Mouse (Mus musculus): ENCODE measurements at regions not wholly inside any gene's neighbourhood (a gene's known extent, or its start where the extent isn't known, plus 50 kb on each side); places are given as distances from the start of the nearest gene placed in this dataset.

- WGBS: 54% methylated on average over 4 of the region's 4 CpGs
- Histone ChIP-seq H3K4me3 (no peak overlapping the region), H3K4me1 (peaks cover 4% of the 10 kb centered on the region; the same call in 1 of the 2 replicates), H3K9ac (no peak overlapping the region), H3K36me3 (no peaks in the 10 kb centered on the region), H3K27ac (no peak overlapping the region), H3K9me3 (no peaks in the 10 kb centered on the region), H3K27me3 (no peaks in the 10 kb centered on the region), H3K4me2 (replicated peaks) (no peak overlapping the region)
- ATAC-seq (ENCODE audit: low FRiP score, low read depth): no peak
Observed at GRCm38 (mm10) chr12:92251962-92252361, 403.0 kb upstream of the Sel1l start.

DNA sequence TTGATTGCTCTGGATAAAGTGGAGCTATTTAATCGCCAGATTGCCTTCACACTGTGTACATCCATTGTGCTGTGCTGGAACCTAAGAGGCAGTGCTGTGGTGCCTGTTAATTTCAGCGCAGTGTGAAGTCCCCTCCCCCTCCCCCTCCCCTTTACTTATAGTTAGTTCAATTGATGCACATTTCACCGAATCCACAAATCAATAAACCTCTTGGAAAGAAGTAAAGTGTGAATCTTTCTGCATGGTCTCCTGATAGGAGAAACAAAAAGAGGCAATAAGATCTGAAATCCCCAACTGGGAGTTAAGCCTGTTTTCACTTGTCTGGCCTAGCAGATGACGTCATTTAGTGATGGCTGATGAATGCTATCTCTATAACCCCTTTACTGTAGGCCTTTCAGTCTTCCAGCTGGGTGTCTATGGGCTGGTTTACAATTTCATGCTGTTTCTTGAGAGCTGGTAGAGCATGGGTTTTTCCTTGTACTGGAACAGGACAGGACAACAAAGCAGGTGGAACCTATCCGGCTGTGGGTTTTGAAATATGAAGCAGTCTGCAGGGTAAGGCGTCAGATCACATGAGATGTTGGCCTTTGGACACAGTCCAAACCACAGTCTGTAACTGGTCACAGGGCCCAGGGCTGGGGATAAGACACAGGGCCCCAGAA is 398.0 kb upstream of the Sel1l start:
- H3K27me3 ChIP-seq: no peaks in the 10 kb centered on the region
- H3K9ac ChIP-seq: no peak overlapping the region
- peak; percentile 67 for ATAC-seq (ENCODE audit: low FRiP score, low read depth)
- H3K27ac ChIP-seq: peak overlapping the region; percentile 33; the same call in 1 of the 2 replicates
- no peaks in the 10 kb centered on the region for H3K9me3 ChIP-seq
- H3K4me2 ChIP-seq (replicated peaks): no peak overlapping the region
- H3K4me3 ChIP-seq: no peak overlapping the region
- WGBS: 50% methylated on average over 6 of the region's 6 CpGs
- H3K36me3 ChIP-seq: no peaks in the 10 kb centered on the region
- H3K4me1 ChIP-seq: peaks cover 5% of the 10 kb centered on the region; the same call in 1 of the 2 replicates

GRCm38 (mm10) chr12:92239956-92240699 is 391.2 kb upstream of the Sel1l start:
- Histone ChIP-seq H3K4me1 (no peaks in the 10 kb centered on the region), H3K9me3 (no peaks in the 10 kb centered on the region), H3K27ac (no peak overlapping the region), H3K27me3 (no peaks in the 10 kb centered on the region), H3K4me3 (no peak overlapping the region), H3K4me2 (replicated peaks) (no peak overlapping the region), H3K36me3 (no peaks in the 10 kb centered on the region), H3K9ac (no peak overlapping the region)
- ATAC-seq (ENCODE audit: low FRiP score, low read depth): no peak
- 59% methylated on average over 5 of the region's 5 CpGs for WGBS

DNA sequence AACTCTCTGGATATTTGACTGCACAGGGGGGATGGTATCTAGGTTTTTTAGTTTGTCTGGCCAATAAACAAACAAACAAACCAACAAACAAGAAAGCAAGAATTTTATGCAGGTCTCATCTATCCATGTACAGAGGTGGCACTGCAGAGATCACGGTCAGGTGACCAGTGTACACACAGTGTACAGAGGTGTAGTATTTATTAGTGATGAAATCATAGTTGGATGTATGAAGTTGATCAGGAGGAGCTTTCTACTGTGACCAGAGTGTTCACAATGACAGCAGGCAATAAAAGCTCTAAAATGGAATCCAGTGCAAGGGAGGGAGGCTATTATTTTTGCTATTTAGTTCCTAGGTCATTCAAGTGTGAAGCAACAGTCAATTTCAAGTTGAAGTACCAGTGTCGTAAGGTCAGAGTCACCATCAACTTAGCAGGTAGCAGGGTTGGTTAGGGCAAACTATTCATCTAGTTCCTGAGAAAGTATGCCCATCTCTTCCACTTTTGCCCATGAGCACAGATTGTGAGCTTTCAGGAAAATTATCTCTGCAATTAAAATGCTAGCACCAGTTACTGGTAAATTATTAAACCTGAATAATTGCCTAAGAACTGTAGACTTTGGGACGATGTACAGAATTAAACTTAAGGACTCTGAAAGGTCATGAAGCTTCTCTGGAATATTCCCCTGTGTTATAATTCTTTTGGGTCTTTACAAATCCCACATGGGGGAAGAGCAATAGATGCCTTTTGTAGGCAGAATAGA is 384.9 kb upstream of the Sel1l start:
- H3K27me3 ChIP-seq: no peaks in the 10 kb centered on the region
- no peaks in the 10 kb centered on the region for H3K36me3 ChIP-seq
- no peak overlapping the region for H3K4me3 ChIP-seq
- 85% methylated on average over 3 of the region's 3 CpGs for WGBS
- no peak overlapping the region for H3K4me2 ChIP-seq (replicated peaks)
- no peak overlapping the region for H3K27ac ChIP-seq
- no peak overlapping the region for H3K9ac ChIP-seq
- no peaks in the 10 kb centered on the region for H3K4me1 ChIP-seq
- H3K9me3 ChIP-seq: no peaks in the 10 kb centered on the region
- no peak for ATAC-seq (ENCODE audit: low FRiP score, low read depth)

- ATAC-seq (ENCODE audit: low FRiP score, low read depth): no peak
Observed at GRCm38 (mm10) chr12:92228585-92228984, 379.6 kb upstream of the Sel1l start.

GRCm38 (mm10) chr12:92203351-92203750 is 354.4 kb upstream of the Sel1l start:
- ATAC-seq (ENCODE audit: low FRiP score, low read depth): no peak
- no peak overlapping the region for H3K27ac ChIP-seq
- no peak overlapping the region for H3K9ac ChIP-seq
- H3K4me1 ChIP-seq: no peaks in the 10 kb centered on the region
- H3K36me3 ChIP-seq: no peaks in the 10 kb centered on the region
- no peaks in the 10 kb centered on the region for H3K27me3 ChIP-seq
- H3K4me2 ChIP-seq (replicated peaks): no peak overlapping the region
- no peak overlapping the region for H3K4me3 ChIP-seq
- peaks cover 5% of the 10 kb centered on the region; the same call in 1 of the 2 replicates for H3K9me3 ChIP-seq
- 83% methylated on average over 4 of the region's 4 CpGs for WGBS

More at GRCm38 (mm10) chr12:92228585-92228984, 379.6 kb upstream of the Sel1l start:
- no peaks in the 10 kb centered on the region for H3K36me3 ChIP-seq
- no peaks in the 10 kb centered on the region for H3K9me3 ChIP-seq
- H3K4me2 ChIP-seq (replicated peaks): no peak overlapping the region
- 79% methylated on average over 4 of the region's 4 CpGs for WGBS
- H3K4me1 ChIP-seq: no peaks in the 10 kb centered on the region
- H3K27me3 ChIP-seq: no peaks in the 10 kb centered on the region
- H3K9ac ChIP-seq: no peak overlapping the region
- no peak overlapping the region for H3K4me3 ChIP-seq
- H3K27ac ChIP-seq: no peak overlapping the region

DNA sequence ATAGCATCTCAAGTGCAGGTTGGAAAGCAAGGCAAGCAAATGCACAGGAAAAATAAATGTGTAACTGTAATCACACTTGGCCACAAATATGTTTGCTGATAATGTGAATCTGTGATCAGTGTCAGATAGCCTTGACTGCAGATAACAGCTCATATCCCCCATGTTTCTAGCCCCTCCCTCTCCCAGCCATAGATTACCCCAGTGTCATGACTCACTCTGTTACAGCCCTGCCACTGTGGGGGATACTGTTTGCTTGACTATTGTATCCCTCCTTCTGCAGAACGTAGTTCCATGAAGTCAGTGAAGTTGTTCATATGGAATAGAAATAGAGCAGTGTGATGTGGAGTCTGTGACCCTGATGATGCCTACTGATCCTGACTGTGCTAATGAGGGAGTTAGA is 351.6 kb upstream of the Sel1l start:
- no peaks in the 10 kb centered on the region for H3K36me3 ChIP-seq
- H3K9ac ChIP-seq: no peak overlapping the region
- WGBS: 83% methylated on average over 1 of the region's 1 CpGs
- H3K9me3 ChIP-seq: peaks cover 5% of the 10 kb centered on the region; the same call in 1 of the 2 replicates
- no peak overlapping the region for H3K27ac ChIP-seq
- H3K27me3 ChIP-seq: no peaks in the 10 kb centered on the region
- ATAC-seq (ENCODE audit: low FRiP score, low read depth): no peak
- no peak overlapping the region for H3K4me3 ChIP-seq
- H3K4me2 ChIP-seq (replicated peaks): no peak overlapping the region
- no peaks in the 10 kb centered on the region for H3K4me1 ChIP-seq

- 83% methylated on average over 5 of the region's 5 CpGs for WGBS
- no peak overlapping the region for H3K27ac ChIP-seq
- no peak overlapping the region for H3K4me2 ChIP-seq (replicated peaks)
- H3K4me3 ChIP-seq: no peak overlapping the region
- H3K9ac ChIP-seq: no peak overlapping the region
- H3K27me3 ChIP-seq: no peaks in the 10 kb centered on the region
- no peaks in the 10 kb centered on the region for H3K9me3 ChIP-seq
- no peak for ATAC-seq (ENCODE audit: low FRiP score, low read depth)
- H3K36me3 ChIP-seq: no peaks in the 10 kb centered on the region
- H3K4me1 ChIP-seq: peaks cover 4% of the 10 kb centered on the region; the same call in 1 of the 2 replicates
Observed at GRCm38 (mm10) chr12:92198738-92199477, 350.0 kb upstream of the Sel1l start.

- ATAC-seq (ENCODE audit: low FRiP score, low read depth): no peak
- H3K36me3 ChIP-seq: no peaks in the 10 kb centered on the region
- no peaks in the 10 kb centered on the region for H3K27me3 ChIP-seq
- H3K4me1 ChIP-seq: peaks cover 10% of the 10 kb centered on the region; the same call in 1 of the 2 replicates
- H3K9me3 ChIP-seq: 0 out of 2 replicates have a peak, but pooled peaks cover 3% of the 10 kb centered on the region
- H3K4me2 ChIP-seq (replicated peaks): no peak overlapping the region
- no peak overlapping the region for H3K9ac ChIP-seq
- no peak overlapping the region for H3K4me3 ChIP-seq
- no peak overlapping the region for H3K27ac ChIP-seq
- WGBS: 76% methylated on average over 6 of the region's 6 CpGs
Observed at GRCm38 (mm10) chr12:92193934-92194685, 345.2 kb upstream of the Sel1l start.

DNA sequence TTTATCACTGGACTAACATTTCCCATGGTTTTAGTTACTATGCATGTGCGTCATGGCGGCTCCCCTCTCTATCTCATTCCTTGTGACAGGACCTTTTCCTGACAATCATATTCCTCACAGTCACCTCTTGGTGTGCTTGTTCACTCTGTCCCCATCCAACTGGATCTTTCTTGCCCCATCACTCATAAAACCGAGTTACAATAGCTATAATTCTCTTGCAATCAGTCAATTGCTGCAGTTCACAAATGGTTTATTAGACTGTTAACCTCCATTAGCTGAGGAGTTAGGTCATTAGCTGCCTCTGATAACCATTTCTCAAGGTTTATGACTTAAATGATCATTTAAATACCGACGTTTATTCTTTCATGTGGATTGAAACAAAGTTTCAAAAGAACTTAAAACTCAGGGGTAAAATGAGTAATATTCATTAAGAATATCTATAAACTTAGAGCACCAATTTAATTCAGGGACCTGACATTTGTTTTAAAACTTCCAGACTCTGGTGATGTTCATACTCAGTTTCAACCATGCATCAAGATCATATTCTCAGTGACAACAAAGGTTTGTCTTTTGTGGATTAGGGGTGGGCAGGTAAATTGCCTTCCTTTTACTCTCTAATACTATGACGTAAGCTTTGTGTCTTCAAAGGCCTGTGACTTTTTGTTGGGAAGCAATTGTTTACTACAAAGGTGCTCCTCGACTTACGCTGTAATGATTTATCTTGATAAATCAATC is 344.4 kb upstream of the Sel1l start:
- 67% methylated on average over 8 of the region's 8 CpGs for WGBS

More for the DNA sequence above, 344.4 kb upstream of the Sel1l start:
- H3K36me3 ChIP-seq: no peaks in the 10 kb centered on the region
- no peaks in the 10 kb centered on the region for H3K27me3 ChIP-seq
- H3K4me2 ChIP-seq (replicated peaks): no peak overlapping the region
- ATAC-seq (ENCODE audit: low FRiP score, low read depth): no peak
- H3K9me3 ChIP-seq: 0 out of 2 replicates have a peak, but pooled peaks cover 3% of the 10 kb centered on the region
- peaks cover 10% of the 10 kb centered on the region; the same call in 1 of the 2 replicates for H3K4me1 ChIP-seq
- H3K4me3 ChIP-seq: no peak overlapping the region
- no peak overlapping the region for H3K9ac ChIP-seq
- H3K27ac ChIP-seq: no peak overlapping the region

All from limb, embryonic 13.5 days (tissue).